Mouse (Mus musculus) erythroblast, adult 5-6 weeks (primary cell): Measurements from ENCODE around the gene Slc34a2. TPM values are rescaled to one million over a fixed set of nuclear protein-coding genes. Genes with fewer than 3 reads are reported as not detected.

Experiments used
- ATAC-seq: replicated peaks from 2 replicates; pipeline ENCODE4 v1.8.0; 2016; ENCODE audit warnings: moderate number of reproducible peaks, mild to moderate bottlenecking, moderate TSS enrichment, inconsistent platforms; ENCODE audit not compliant: poor library complexity, low FRiP score, severe bottlenecking
- total RNA-seq, 2 experiments: library from RNA; stranded (forward) in 1 of 2; stranded (reverse) in 1 of 2; fragments of 150-400 nt in 1 of 2; fragments of 200-764, 138-1000 nt in 1 of 2; gene quantifications; 2 replicates each; pipeline versions ENCODE4 v1.2.3 to v1.2.4; 2015 to 2017; ENCODE audit warnings: low replicate concordance in 2 of 2

The Slc34a2 gene
- total RNA-seq, 2 experiments from 2014 or later = not detected

DNA sequence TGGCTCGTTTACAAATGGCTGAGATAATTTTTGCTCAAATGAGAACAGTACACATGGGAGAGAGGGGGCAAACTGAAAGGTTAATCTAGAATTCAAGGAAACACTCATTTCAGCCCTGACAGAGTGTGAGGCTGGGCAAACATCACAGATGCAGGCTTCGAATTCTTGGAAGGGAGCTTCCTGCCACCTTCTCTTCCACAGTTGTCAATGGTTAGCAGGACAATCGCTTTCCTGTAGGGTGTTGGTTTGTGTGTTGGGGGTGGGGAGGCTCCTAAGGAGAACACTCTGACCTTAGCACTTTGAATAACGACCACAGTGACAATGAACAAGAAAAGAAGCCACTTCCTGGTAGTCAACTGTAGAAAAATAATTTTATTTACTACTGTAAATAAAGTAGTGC is 68.8 kb downstream of the Slc34a2 start:
- ATAC-seq = no peak

DNA sequence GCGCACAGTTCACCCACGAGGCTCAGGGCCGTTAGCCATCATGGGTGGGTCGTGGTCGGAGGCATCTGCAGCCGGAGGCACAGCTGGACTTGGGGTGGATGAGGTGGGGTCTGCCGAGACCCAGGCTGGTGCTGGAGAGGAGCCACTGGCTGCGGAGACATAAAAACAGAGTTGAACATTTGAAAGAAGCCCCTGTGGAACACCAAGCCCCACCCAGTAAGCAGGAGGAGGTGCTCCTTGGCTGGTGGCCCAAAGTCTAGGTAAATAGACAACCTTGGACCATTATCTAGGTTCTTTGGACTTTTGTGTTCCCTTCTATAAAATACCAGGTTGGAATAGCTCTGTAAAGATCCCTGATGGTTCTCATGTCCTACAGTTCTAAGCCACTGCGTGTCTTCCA is 70.1 kb downstream of the Slc34a2 start:
- no peak for ATAC-seq

DNA sequence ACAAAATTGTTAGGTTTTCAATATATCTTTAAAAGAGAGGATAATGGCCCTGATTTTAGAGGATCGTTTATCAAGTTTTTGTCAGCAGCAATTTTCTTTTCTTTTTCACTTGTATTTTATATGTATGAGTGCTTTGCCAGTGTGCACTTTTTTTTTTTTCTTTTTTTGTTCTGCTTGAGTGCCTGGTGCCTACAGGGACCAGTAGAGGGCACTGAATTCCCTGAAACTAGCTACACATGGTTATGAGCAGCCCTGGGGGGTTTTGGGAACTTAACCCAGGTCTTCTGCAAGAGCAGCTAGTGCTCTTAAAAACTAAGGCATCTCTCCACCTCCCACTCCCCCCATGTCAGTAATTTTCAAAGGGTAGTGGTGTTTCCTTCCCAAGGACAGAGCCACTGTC is 70.8 kb downstream of the Slc34a2 start:
- no peak for ATAC-seq

DNA sequence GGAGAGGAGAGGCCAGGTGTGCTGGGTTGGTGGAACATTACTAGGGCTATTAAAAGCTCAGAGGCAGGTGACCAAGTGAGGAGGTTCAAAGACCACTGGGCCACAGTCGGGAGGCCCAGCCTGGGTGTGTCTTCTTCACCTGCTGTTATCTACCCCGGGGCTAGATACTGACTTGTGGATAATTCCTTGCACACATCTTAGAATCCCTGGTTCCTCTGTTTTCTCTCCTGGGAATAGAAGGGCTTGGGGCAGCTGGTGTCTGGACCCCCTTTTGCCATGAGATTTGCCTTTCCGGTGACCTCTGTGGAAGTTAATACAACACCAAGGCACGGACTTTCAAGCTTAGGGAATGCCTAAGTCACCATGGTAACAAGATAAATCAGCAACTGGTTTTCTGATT is 72.3 kb downstream of the Slc34a2 start:
- no peak for ATAC-seq

DNA sequence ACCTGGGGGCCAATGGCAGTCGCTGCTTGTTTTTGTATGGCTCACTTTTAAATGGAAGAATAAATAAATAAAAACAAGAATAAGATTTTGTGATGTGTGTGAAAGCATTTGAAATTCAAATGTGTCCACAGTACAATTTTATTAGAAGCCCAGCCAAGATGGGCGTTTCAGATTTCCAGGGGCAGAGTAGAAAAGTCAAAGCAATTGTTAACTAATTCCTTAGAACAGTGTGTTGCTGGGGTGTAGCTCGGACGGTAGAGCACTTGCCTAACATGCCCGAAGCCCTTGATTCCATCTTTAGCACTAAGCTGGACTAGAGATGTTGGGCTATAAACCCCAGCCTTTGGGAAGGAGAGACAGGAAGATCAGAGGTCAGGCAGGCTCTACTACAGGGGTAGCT is 73.2 kb downstream of the Slc34a2 start:
- no peak for ATAC-seq

DNA sequence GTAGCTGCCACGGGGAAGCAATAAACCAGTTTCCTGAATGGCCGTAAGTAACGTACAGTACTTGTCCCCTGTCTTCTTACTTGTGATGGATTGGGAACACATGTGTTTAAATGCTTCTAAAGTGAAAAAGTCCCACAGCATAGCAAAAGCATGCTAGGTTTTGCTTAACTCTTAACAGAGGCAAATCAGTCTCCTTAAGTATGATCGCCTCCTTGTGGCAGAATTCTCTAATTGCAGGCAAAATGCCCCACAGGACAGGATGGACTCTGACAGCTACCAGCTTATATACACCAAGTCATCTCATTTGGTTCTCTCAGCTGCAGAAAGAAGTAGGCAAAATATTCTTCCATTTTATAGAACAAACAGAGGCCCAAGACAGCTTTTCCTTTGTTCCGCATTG is 75.1 kb downstream of the Slc34a2 start:
- no peak for ATAC-seq

DNA sequence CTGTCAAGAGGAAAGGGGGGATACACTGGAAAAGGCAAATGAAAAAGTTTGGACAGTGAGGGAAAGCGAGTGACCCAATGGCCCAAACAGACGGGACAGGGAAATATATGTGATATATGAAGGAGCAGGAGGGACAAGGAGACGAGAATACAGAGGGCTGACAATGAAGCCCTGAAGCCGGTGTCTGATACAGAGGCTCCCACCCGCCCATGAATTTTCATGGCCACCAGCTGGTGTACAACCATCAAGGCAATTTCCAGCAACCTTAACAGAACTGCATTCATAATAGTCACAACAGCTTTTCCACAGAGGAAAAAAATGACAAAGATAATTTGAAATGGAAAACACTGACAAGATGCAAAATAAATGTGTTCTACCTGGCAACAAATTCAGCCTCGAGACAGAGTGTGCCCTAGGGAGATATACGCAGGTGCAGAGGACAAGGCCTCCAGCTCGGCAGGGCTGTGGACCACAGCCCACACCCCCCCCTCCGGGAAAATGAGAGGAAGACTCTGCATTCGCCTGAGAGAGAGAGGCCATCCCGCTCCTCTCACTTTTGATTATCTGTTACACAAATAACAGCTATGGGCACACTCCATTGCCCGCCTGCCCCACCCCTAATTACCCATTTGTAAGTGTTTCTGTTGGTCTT is 76.9 kb downstream of the Slc34a2 start:
- no peak for ATAC-seq

DNA sequence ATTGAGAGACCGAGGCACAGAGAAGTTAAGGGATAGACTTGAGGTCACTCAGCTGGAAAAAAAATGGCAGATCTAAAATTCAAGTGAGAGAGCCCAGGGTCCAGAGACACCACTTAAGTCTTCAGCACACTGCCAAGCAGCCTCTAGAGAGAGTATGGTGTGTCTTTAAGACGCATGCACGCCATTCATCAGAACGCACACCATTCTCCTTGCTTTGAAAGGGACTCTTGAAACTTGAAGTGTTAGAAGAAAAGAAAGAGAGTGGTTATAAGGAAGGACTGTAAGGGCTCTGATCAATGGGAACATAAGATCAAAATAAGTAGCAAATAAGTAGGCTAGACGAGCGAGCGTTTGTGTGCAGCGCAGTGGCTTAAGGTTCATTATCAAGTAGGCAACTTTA is 80.3 kb downstream of the Slc34a2 start:
- no peak for ATAC-seq

DNA sequence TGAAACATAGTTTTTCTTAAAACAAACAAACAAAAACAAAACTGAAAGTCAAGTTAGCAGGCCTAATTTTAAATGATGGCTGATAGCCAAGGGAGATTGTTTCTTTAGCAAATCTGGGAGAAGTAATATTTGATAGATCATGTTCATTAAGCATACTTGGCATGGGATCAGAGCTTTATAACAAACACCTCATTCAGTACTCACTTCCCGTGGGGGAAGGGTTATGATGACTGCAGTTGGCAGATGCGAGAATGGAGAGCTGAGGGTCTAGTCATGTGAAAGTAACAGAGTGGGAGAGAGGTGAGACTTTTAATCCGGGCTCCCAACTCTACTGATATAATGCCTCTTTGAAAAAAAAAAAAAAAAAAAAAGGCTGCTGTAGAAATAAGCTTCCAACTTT is 81.8 kb downstream of the Slc34a2 start:
- ATAC-seq = no peak

Other genes with a start within 250 kb of the Slc34a2 start
- gene Anapc4, start 204.1 kb upstream of the Slc34a2 start, total RNA-seq (2015; ENCODE audit: low replicate concordance) = 9.0 and 9.4 TPM in 2 replicates
- gene Anapc4, start 204.1 kb upstream of the Slc34a2 start, total RNA-seq (2017; ENCODE audit: low replicate concordance) = 24.0 and 30.7 TPM in 2 replicates
- gene Sel1l3, start 175.8 kb downstream of the Slc34a2 start, total RNA-seq (2015; ENCODE audit: low replicate concordance) = not detected in 2 replicates
- gene Sel1l3, start 175.8 kb downstream of the Slc34a2 start, total RNA-seq (2017; ENCODE audit: low replicate concordance) = 0.09 TPM in 1 of 2 replicates, not detected in the other
- gene Smim20, start 229.0 kb downstream of the Slc34a2 start, total RNA-seq (2015; ENCODE audit: low replicate concordance) = 6.0 and 34.3 TPM in 2 replicates
- gene Smim20, start 229.0 kb downstream of the Slc34a2 start, total RNA-seq (2017; ENCODE audit: low replicate concordance) = 7.5 and 10.6 TPM in 2 replicates